Mouse (Mus musculus) gastrocnemius, postnatal 25 days (tissue): Measurements from ENCODE around the gene Sspn. TPM values are rescaled to one million over a fixed set of nuclear protein-coding genes. Genes with fewer than 3 reads are reported as not detected.

Experiments used
- total RNA-seq, 2 experiments: library from RNA; stranded (reverse); gene quantifications; 1 replicate in 1 of 2; 2 replicates in 1 of 2; pipeline ENCODE4 v1.2.3; 2021

Sspn gene
- total RNA-seq, 2 experiments from 2014 or later = 59.1 to 64.0 TPM

Other genes starting within 250 kb of the Sspn start
- gene Rassf8, start 184.9 kb upstream of the Sspn start, total RNA-seq = 10 to 100 TPM; 27.2 to 35.6 TPM
- 10 to 100 TPM; 21.1 to 40.6 TPM for gene Bhlhe41, start 66.1 kb upstream of the Sspn start, total RNA-seq